Mouse (Mus musculus) C2C12 (cell line): ENCODE measurements at regions not wholly inside any gene's neighbourhood (a gene's known extent, or its start where the extent isn't known, plus 50 kb on each side); places are given as distances from the start of the nearest gene placed in this dataset.

Experiments
- H3K27me3 ChIP-seq: one replicate; pipeline ENCODE4 v1.6.1; 2011; ENCODE audit not compliant: control insufficient read depth, insufficient read depth, insufficient read length
- H3K36me3 ChIP-seq: one replicate; pipeline ENCODE4 v1.6.1; 2011; ENCODE audit not compliant: control insufficient read depth, insufficient read depth
- H3K4me3 ChIP-seq: one replicate; pipeline ENCODE4 v1.5.1; 2011; ENCODE audit warnings: mild to moderate bottlenecking, control low read depth; ENCODE audit not compliant: poor library complexity, insufficient read depth, severe bottlenecking
- H3K79me2 ChIP-seq: one replicate; pipeline ENCODE4 v1.6.1; 2011; ENCODE audit not compliant: control insufficient read depth, insufficient read depth
- H3K79me3 ChIP-seq: one replicate; pipeline ENCODE4 v1.6.1; 2011; ENCODE audit warnings: low read depth, control low read depth
- H3ac ChIP-seq: one replicate; pipeline ENCODE3; 2011; ENCODE audit warnings: low read depth; ENCODE audit not compliant: control insufficient read depth, insufficient read length
- CEBPB ChIP-seq: IDR thresholded peaks from one replicate; pipeline ENCODE4 v1.6.1; 2011; ENCODE audit warnings: low read depth, mild to moderate bottlenecking, control low read depth, moderate library complexity
- CTCF ChIP-seq: IDR thresholded peaks from one replicate; pipeline ENCODE4 v1.5.1; 2011; ENCODE audit not compliant: control insufficient read depth, insufficient read depth, insufficient read length
- FOSL1 ChIP-seq: IDR thresholded peaks from one replicate; pipeline ENCODE4 v1.8.0; 2011; ENCODE audit warnings: mild to moderate bottlenecking, low read length; ENCODE audit not compliant: poor library complexity, insufficient read depth, severe bottlenecking
- MAX ChIP-seq: IDR thresholded peaks from one replicate; pipeline ENCODE4 v1.6.1; 2011; ENCODE audit warnings: mild to moderate bottlenecking, control low read depth
- MYOD1 ChIP-seq: IDR thresholded peaks from one replicate; pipeline ENCODE4 v1.6.1; 2011; ENCODE audit warnings: low read depth; ENCODE audit not compliant: control insufficient read depth, insufficient read length
- MYOG ChIP-seq: IDR thresholded peaks from one replicate; pipeline ENCODE4 v1.6.1; 2011; ENCODE audit not compliant: control insufficient read depth, insufficient read length; ENCODE audit errors: extremely low read depth
- USF1 ChIP-seq: IDR thresholded peaks from one replicate; pipeline ENCODE4 v1.6.1; 2011; ENCODE audit warnings: low read depth, mild to moderate bottlenecking, control low read depth, moderate library complexity

DNA sequence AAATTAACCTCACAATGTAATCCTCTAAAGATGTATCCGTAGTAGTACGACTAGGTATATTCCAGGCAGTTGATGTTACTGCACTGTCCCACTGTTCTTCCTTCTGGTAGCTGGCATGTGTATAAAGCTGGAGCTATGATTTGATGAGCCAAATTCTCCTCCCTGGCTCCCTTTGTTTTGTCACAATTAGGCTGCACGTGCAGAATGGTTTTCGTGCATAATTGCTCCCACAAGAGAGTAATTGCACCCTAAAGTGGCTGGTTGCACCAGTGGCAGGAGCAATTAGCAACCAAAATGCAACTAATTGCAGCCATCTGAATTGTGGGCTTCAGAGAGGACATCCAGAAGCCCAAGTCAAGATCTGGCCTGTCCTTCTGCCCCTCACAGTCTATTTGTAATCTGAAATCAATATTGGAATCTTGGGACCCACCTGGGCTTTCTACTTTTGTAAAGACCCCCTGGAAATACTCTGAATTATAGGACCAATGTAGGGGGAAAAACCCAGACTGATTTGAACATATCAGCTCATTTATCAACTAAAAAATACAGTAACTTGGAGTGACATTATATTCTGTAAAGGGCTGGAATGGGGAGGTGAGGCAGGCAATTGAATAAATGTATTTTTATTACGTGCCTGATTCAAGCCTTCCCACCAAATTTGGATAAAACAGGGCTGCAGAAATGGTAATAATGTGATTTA is 71.7 kb upstream of the Pfn2 start:
- H3K27me3 ChIP-seq, result no peaks in the 10 kb centered on the region
- no peaks in the 10 kb centered on the region for H3K36me3 ChIP-seq
- H3K79me2 ChIP-seq, result no peaks in the 10 kb centered on the region
- no peak overlapping the region for H3ac ChIP-seq
- no peak for TF ChIP-seq CTCF
- no peak overlapping the region for H3K4me3 ChIP-seq
- H3K79me3 ChIP-seq, result no peaks in the 10 kb centered on the region

- H3ac ChIP-seq, result no peak overlapping the region
- TF ChIP-seq MAX, result no peak
- TF ChIP-seq MYOG, result no peak
- no peak for TF ChIP-seq USF1
Observed at GRCm38 (mm10) chr3:57920090-57920432, 72.2 kb upstream of the Pfn2 start.

DNA sequence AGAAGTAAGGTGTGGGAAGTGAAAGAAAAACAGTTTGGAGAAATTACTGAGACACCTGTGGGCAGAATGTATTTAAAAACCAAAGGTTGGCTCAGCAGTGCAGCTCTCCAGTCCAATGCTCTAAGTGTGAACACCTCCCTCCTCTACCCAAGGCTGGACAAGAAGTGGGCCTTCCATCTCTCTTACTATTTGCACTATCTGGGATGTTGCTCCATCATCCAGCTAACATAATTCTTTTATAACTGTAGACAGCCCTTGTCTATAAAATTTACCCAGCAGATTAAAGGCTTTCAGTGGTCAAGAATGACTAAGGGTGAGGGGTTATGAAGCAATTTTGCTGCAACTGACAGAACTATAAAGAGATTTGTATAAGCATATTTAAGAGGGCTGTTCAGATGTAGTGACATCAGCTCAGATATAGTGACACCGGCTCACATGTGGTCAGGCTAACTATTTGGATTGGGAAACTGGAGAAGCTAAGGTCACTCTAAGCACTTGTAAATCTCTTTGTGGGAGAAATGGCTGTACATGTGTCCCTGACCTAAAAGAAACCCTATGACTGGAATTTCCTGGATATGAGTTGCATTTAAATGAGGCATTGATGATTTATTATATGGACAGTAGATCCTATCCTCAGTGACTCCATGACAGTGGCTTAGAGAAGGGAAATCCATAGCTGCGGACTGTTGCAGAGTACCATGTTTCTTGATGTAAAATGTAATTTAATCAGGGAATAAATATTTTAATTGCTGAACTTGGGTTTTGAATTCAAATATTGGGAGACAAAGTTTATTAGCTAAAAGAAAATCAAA is 73.4 kb upstream of the Pfn2 start:
- Histone ChIP-seq H3K27me3 (no peaks in the 10 kb centered on the region), H3K79me3 (no peaks in the 10 kb centered on the region), H3K79me2 (no peaks in the 10 kb centered on the region), H3K36me3 (no peaks in the 10 kb centered on the region), H3ac (no peak overlapping the region), H3K4me3 (no peak overlapping the region)
- TF ChIP-seq CEBPB (peak; percentile 44), MAX (no peak)

More at GRCm38 (mm10) chr3:57920090-57920432, 72.2 kb upstream of the Pfn2 start:
- Histone ChIP-seq H3K79me3 (no peaks in the 10 kb centered on the region), H3K4me3 (no peak overlapping the region), H3K27me3 (no peaks in the 10 kb centered on the region), H3K79me2 (no peaks in the 10 kb centered on the region), H3K36me3 (no peaks in the 10 kb centered on the region)

- H3K79me3 ChIP-seq, result no peaks in the 10 kb centered on the region
- no peaks in the 10 kb centered on the region for H3K27me3 ChIP-seq
- H3K36me3 ChIP-seq, result no peaks in the 10 kb centered on the region
- H3K4me3 ChIP-seq, result no peak overlapping the region
- no peak overlapping the region for H3ac ChIP-seq
- no peaks in the 10 kb centered on the region for H3K79me2 ChIP-seq
- TF ChIP-seq FOSL1, result no peak
- TF ChIP-seq MYOG, result no peak
- no peak for TF ChIP-seq CTCF
- TF ChIP-seq MYOD1, result no peak
- TF ChIP-seq USF1, result no peak
- no peak for TF ChIP-seq MAX
- no peak for TF ChIP-seq CEBPB
Observed at GRCm38 (mm10) chr3:57923061-57923460, 75.2 kb upstream of the Pfn2 start.

DNA sequence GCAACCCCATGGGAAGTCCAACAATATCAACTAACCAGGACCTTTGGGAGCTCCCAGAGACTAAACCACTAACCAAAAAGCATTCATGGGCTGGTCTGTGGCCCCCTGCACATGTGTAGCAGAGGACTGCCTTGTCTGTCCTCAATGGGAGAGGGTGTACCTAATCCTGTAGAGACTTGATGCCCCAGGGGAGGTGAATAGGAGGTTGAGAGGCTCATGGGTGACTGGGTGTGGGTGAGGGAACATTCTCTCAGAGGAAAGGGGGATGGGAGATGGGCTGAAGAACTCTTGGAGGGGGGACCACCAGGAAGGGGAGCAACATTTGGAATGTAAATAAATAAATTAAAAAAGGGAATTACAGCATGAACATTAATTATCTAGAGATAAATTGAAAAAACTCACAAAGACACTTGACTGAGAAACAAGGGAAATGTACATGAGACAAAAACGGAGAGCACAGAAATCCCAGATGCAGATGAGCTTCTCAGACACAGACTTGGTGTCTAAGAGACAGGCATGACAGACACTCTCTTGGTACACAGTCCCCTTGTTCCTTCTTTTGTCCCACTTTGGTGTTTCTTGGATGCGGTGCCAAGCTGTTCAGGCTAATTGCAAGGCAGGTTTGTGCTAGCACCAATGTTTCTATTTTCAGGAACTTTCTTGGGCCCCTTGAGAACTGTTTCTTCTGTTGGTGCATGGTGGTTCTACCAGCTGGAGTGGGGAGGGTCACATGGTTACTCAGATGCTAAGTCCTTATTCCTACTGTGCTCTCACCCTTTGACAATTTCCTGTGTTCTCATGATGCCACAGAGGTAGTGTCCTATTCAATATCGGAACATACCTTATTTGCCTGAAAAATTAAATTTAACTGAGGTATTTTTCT is 85.0 kb upstream of the Pfn2 start:
- H3K27me3 ChIP-seq, result peaks cover 3% of the 10 kb centered on the region
- no peaks in the 10 kb centered on the region for H3K36me3 ChIP-seq
- TF ChIP-seq FOSL1, result no peak
- no peak for TF ChIP-seq MAX
- H3K4me3 ChIP-seq, result no peak overlapping the region
- H3ac ChIP-seq, result no peak overlapping the region
- no peaks in the 10 kb centered on the region for H3K79me2 ChIP-seq
- H3K79me3 ChIP-seq, result no peaks in the 10 kb centered on the region

GRCm38 (mm10) chr3:57935042-57935610 is 87.2 kb upstream of the Pfn2 start:
- TF ChIP-seq FOSL1 (no peak), CTCF (no peak), CEBPB (no peak), USF1 (no peak), MYOD1 (no peak), MAX (no peak), MYOG (no peak)
- Histone ChIP-seq H3K4me3 (no peak overlapping the region), H3ac (no peak overlapping the region), H3K79me2 (no peaks in the 10 kb centered on the region), H3K27me3 (peaks cover 3% of the 10 kb centered on the region), H3K36me3 (no peaks in the 10 kb centered on the region), H3K79me3 (no peaks in the 10 kb centered on the region)
